Mouse (Mus musculus) left cerebral cortex, postnatal 36 days (tissue): Measurements from ENCODE around the gene Lingo2. TPM values are rescaled to one million over a fixed set of nuclear protein-coding genes. Genes with fewer than 3 reads are reported as not detected.
"Not testable (repeated sequence)": the region's sequence is repeated elsewhere in the genome, so short reads cannot be mapped to it uniquely, and the experiment has no call there.

ENCODE experiments used
- DNase-seq, 2 experiments: peaks; one replicate each; pipeline ENCODE4 v3.0.0; 2021 to 2022; ENCODE audit warnings: low spot score in 2 of 2, mixed read lengths in 1 of 2
- intact Hi-C: fragments of 180-260 bp; cut with DNase I; formaldehyde crosslinking; loops from one replicate; pipeline ENCODE4 v1.15.1; 2025
- total RNA-seq, 2 experiments: library from RNA; stranded (reverse); gene quantifications; 2 replicates each; pipeline ENCODE4 v1.2.3; 2021

Gene Lingo2
- total RNA-seq, 2 experiments from 2014 or later, result 64.3 to 89.5 TPM

DNA sequence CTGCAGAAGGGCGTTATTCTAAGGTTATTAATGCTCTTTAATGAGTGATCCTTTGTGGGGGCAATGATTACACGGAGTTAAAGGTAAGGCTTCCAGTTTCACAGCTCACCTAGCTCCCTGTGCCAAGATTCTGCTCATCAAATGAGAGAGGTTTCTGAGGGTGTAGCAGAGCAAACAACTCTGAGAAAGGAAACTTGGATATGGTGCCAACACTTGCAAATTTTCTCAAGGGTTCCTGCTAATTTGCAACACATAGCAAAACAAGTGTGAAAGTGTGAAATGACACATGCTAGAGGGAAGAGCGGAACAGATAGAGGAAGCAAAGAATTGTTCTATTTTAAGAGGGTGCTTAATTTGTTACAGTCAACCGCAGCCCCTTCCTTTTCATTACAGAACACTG lies 767.9 kb downstream of the Lingo2 start:
- intact Hi-C loops, result no loop called here
- DNase-seq, result peak in 1 of 2 experiments; percentile 13

DNA sequence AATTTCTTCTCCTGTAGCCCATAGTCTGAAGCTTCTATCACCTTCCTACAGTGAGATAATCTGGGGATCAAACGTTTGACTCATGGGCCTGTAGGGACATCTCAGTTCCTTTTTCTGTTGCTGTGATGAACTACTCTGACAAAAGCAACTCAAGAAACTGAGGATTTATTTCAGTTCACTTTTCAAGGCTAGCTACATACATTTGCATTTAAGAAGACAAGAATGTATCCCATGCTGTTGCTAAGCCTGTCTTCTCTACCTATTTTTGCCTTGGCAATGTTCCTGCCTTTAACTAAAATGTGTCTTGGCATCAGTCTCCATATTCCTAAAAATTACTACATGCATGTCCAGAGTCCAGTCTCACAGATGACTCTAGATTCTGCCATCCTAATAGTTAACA lies 781.4 kb downstream of the Lingo2 start:
- intact Hi-C loops, result no loop called here

DNA sequence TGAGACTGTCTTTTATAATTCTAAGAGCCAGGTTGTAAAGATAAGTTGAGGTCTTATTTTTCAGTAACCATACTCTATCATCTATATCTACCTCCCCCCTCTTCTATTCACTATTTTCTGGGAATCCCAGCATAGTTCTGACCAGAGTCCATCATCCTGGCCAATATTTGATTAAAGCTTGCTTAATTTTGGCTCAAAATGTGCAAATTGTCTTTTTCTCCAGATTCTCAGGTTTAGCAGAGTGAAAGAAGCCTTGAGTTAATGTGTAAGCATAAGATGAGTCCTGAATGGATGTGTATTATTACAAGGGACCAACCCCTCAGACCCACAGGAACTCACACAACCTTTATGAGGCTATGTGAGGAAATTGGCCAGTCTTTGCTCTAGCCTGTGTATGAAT lies 820.2 kb downstream of the Lingo2 start:
- DNase-seq, result no peak
- intact Hi-C loops, result no loop called here

More for the DNA sequence above, 781.4 kb downstream of the Lingo2 start:
- DNase-seq, result no peak

DNA sequence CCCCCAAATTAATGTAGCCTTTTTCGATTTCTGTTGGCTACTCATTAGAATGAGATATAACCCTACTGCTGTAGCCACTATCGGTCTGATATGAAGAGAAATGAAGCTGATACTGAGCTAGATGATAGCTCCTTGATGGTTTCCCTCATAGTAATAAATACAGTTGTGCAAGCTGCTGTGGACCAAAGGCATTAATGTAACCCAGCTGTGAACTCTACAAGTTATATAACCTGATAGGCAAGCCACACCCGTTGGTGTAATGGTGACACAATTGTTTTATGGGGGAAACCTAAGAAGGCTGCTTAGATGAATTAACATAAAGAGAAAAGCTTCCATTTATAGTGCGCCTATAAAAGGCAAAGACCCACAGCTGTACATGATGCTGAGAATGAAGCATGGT lies 856.1 kb downstream of the Lingo2 start:
- intact Hi-C loops, result no loop called here

DNA sequence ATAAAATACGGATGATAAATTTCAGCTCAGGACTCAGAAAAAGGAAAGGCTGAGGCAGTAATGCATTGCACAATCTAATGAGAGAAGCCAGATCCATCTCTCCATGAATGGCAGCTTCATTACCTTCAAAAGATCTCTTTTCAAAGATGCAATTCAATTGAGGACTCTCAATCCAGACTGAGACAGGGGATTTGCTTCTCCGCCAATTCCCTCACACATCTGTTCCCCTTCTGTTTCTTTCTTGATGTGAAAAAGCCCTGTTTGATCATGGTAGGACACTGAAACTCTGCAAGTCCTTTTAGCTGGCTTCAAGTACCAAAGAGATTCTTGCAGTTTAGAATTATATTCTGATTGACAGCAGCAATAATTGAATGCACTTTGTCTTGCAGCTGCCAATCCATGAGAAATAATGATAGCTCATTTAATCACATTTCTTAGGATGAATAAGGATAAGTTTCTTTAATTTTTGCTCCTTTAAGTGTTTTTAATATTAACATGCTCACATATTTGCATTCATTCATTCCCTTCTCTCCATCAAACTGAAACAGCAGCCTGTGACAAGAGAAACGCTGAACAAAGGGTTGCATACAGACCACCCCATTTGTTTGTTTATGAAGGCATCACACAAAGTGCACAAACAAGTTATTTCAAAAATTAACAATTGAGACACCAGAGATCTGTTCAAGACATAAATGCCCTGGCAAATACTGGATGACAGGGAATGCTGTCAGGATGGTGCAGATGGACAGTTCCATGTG lies 870.3 kb downstream of the Lingo2 start:
- intact Hi-C loops, result no loop called here

More for the DNA sequence above, 856.1 kb downstream of the Lingo2 start:
- no peak for DNase-seq

DNA sequence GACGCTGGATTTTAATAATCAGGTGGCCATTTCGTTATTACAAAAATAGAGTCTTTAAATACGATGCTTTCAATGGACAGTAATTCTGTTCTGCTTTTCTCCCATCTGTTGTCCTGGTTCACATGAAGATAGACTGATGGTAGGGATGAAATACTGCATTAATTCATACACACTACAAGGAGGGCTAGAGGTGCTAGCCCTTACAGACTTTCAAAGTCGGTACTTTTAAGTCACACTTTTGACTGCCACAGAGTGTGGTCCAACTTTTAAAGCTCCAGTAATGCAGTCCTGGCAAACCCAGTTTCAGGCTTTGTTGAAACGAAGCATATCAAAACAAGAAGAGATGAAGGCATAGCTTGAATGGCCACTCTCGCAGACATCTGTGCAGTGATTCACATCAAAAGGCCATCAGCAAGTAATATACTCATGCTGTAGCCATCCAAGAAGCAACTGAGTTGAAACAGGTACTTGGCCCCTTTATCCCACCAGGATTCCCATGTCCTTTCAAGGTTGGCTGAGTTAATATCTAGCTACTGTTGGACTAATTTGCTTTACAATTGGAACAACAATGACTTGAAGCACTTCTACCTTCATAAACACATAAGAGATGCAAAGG lies 872.5 kb downstream of the Lingo2 start:
- DNase-seq, result no peak

More for the DNA sequence above, 870.3 kb downstream of the Lingo2 start:
- DNase-seq, result no peak

DNA sequence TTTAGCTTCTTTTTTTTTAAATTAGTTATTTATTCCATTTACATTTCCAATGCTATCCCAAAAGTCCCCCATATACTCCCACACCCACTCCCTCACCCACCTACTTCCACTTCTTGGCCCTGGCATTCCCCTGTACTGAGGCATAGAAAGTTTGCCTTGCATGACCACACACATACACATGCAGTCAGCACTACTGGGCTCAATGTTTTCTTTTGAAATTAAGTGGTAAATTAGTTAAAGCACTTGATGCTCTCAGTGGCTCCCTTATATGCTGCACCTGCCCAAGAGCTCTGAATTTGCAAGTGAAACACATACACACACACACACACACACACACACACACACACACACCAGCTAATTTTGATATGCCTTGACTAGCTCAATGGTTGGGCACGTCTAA lies 886.8 kb downstream of the Lingo2 start:
- intact Hi-C loops, result not testable (repeated sequence)

More for the DNA sequence above, 872.5 kb downstream of the Lingo2 start:
- intact Hi-C loops, result no loop called here

DNA sequence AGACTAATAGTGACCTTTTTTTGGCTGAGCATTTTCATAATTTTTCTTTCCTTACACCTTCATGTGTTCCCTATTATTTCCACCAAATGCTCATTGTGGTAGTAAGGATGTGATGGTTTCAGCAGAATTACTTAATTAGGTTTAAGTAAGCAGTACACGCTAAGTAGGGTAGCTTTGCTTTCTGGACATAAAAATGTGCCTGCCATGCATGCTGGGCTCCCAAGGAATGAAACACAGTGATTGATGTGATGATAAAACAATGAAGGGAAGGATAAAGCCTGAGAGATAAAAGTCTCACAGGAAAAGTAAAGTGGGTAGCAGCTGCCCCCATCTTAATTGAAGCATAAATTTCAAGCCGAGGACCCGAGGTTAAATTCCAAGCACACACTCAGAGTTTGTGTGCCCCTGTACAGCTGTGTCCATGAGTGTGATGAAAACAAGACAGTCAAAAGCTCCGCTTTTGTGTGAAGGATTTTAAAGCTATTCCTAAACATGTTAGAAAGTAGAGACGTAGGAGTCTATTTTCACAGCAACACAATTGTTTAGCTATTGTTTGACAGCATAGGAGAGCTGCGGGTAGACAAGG lies 898.7 kb downstream of the Lingo2 start:
- intact Hi-C loops, result no loop called here
- no peak for DNase-seq

More for the DNA sequence above, 886.8 kb downstream of the Lingo2 start:
- not testable (repeated sequence) for DNase-seq

DNA sequence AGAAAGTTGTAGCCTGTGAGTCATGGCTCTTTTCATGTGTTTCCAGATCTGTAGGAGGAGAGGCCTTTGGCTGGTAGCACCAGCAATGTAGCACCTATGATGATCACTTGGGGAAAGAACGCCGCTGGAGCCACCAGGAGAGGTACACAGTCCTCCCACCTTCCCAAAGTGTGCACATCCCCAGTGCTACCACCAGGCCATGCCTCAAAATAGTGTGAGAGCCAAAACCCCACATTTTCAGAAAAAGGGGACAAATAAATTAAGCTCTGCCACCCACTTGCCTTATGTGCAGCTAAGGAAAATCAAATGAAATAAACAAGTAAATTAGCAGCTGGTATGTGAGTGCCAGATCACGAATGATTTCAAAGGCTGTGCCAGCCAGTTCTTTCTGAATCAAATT lies 911.2 kb downstream of the Lingo2 start:
- DNase-seq, result peak; percentile 34 to 35
- intact Hi-C loops, result no loop called here

DNA sequence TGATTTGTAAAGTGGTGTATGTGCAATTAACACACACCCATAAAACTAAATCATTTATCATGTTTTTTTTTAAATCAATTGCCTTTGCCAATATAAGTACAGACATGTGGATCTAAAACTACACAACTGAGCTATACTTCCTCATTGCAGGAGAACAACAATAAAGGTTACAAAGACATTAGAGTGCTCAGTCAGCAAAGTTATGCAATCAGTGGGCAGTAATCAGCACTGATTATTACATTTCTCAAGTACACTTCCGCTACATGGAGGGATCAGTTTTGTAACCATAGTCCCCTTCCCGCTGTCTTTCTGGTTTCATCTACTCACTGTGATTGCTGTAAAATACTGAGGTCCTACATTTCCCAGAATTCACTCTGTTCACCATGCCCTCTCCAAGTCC lies 912.8 kb downstream of the Lingo2 start:
- DNase-seq, result no peak
- intact Hi-C loops, result no loop called here

DNA sequence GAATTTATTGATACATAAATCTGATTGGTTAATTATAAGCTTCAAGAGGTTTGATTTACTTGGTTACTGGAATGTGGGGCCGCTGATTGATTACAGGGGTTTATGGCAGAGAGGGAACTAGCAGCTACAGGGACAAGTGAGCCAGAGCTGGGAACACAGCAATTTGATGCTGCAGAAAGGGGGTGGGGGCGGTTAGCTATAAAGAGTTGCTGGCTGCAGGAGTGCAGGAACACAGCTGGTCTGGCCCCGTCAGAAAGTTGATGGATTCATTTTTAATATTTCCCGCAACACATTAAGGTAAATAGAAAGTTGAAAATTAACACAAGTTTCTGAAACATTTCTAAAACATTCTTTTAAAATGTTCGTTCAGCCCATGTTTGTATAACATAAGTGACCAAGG lies 919.5 kb downstream of the Lingo2 start:
- intact Hi-C loops, result no loop called here
- no peak for DNase-seq

DNA sequence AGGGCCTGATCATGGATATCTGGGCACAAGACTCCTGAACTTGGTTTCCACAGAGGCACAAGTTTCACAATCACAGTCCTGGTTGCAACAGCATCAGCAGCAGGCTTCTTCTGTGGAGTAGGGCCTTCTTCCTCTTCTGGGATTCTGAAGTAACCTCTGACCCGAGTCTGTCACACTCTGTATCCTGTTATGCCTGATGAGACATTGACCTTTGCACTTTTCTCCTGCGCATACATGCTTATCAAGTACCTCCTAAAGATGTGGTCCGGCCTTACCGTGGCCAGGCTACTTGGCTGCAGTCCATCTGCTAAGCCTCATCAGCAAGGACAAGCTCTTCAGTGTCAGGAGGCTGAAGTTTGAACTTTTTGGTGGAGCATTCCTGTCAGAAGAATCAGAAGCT lies 937.4 kb downstream of the Lingo2 start:
- intact Hi-C loops, result no loop called here
- no peak for DNase-seq

DNA sequence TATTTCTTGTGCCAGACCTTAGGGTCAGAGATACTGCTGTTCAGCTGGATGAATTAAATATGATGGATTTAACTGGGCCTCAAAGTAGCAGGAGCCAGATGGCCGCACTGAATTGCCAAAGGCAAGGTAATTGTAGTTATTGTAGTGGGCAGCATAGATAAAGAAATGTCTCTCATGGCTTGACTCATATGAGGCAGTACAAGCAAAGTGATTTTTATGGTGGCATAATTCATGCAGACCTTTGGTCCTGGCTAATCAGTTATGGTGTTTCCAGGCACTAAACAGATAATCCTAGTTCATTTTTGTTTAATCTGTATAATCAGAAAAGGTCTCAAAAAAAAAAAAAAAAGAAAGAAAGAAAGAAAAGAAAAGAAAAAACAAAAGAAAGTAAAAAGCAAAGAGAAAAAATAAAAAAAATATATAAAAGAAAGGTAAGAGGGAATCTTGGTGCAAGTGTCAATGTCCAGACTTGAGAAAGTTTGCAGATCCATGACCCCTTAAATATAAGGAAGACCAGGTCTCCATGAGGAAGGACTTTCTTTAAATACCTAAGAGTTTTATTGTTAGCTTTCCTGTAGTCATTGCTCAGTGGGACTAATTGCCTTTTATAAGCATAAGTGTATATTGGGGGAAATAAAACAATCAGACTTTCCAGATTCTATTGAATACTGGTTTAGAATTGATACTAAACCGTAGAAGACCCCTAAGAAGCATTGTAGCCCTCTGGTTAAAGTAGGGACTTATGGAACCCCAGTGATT lies 959.4 kb downstream of the Lingo2 start:
- no peak for DNase-seq
- intact Hi-C loops, result no loop called here

DNA sequence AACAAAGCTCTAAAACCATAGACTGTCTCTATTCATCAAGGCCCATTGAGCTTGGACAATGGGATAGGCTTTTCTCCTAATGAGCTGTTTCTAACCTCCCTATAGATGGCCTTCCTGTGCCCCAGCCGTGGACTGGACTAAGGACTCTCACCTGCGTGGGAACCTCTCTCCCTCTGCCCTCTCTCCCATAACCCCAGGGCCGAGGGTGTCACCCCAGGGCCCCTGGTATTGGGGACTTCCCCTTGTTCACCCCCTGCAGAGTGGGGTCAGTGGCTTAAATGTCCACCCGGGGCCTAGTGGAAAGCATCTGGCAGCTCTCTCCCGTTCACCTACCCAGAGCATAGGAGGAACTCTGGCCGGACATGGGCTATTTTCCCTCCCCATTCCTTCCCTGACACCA lies 965.5 kb downstream of the Lingo2 start:
- no peak for DNase-seq
- intact Hi-C loops, result no loop called here

DNA sequence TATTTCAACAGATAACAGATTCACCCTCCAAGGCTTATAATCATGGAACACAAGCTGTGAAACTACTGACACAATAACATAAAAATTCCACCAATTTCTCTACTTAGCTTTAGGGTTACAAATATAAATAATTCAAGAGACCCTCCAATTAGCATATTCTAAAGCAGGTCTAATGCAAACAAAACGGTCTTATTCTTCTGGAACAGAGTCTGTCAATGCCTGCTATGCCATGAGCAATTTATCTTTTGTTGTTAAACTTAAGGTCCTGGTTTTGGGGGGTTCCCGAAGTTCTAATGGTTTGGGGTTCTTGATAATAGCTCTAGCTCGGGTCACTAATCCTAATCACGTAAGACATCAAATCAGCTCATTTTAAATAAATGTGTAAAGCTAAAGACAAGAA lies 988.0 kb downstream of the Lingo2 start:
- intact Hi-C loops, result no loop called here
- no peak for DNase-seq

DNA sequence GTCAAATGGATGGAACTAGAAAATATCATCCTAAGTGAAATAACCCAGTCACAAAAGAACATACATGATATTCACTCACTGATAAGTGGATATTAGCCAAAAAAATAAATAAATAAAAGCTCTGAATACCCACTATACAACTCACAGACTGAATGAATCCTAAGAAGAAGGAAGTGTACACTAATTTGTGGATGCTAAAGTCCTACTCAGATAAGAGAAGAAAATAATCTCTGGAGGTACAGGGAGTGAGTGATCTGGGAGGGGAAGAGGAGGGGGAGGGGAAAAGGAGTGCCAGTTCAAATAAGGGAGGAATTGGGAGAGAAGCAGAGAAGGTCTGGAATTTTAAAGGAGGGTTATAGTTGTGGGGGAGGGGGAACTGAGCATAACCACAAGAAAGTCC lies 999.7 kb downstream of the Lingo2 start:
- intact Hi-C loops, result no loop called here
- no peak for DNase-seq

DNA sequence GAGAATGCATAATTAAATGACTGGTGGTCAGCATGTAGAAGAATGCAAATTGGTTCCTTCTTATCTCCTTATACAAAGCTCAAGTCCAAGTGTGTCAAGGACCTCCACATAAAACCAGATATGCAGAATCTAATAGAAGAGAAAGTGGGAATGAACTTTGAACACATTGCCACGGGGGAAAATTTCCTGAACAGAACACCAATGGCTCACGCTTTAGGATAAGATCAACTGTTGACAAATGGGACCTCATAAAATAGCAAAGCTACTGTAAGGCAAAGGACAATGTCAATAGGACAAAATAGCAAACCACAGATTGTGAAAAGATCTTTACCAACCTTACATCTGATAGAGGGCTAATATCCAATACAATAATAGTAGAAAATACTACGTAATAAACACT lies 1000.3 kb downstream of the Lingo2 start:
- intact Hi-C loops, result no loop called here
- DNase-seq, result no peak

DNA sequence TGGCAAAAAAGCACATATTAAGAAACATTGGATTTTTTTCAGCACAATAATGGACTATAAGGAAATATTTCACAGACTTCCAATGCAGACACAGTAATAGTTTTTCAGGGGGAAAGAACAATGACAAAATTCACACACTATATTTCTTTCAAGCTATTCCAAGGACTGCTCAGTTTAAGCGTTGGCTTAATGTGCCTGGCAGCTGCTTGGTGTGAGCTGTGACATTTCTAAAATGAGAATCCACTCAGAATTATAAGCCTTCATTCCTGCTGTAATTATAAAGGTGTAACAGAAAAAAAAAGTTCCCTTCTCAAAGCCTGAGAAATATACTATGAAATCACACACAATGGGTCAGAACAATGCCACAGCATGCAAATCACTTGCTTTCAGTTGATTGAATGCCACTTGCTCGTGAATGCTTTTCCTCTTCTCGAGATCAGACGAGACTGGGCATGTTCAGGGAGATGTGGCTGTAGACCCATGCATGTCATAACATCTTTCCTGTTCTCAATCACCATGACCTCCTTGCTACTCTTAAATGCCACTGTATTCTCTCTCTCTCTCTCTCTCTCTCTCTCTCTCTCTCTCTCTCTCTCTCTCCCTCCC lies 1017.4 kb downstream of the Lingo2 start:
- intact Hi-C loops, result no loop called here
- DNase-seq, result no peak

DNA sequence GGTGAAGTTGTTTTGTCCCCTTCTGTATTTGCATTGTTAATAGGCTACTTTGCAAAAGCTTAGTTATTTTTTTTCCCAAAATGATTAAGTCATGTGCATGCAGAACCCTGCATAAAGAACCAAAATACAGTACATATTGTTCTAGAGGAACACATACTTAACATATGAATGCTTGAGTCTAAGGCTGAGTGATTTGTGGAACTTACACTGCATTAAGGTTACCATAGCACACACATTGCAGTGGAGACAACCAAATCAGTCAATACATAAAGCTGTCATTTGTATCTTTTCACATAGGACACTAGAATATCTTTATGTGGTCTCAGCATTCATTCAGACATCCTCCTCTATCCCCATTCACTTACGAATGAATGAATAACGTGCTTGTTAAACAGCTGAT lies 1023.8 kb downstream of the Lingo2 start:
- no peak for DNase-seq
- intact Hi-C loops, result no loop called here

DNA sequence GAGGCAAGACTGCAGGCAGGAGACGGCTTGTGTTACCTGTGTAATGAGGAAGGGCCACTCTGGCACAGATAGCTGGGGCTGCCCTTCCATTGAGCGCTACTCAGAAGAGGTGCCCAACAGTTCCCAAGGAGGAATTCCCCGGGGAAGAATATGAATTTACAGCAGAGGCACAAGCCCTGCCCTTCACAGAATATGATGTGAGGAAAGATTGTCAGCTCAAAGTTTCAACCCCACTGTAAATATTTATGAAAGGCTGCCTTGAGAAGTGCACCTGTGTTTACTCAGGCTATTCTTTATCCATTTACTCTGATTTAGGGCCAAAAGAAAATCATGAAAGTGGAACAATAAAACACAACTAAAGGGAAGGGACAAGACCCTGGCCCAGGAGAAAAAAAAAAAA lies 1034.1 kb downstream of the Lingo2 start:
- DNase-seq, result no peak
- intact Hi-C loops, result no loop called here
